Mouse (Mus musculus) duodenum, adult 2 months (tissue): Measurements from ENCODE around the gene Ubl4b. TPM values are rescaled to one million over a fixed set of nuclear protein-coding genes. Genes with fewer than 3 reads are reported as not detected.

ENCODE experiments used
- polyA plus RNA-seq: library from polyadenylated mRNA; depleted of rRNA; stranded (reverse); fragments of >200 nt; gene quantifications from 2 replicates; pipeline ENCODE4 v1.2.3, GENCODE M21; 2012; ENCODE audit warnings: low replicate concordance; rRNA removed

Ubl4b gene
- polyA plus RNA-seq, result not detected in 2 replicates

GRCm38 (mm10) chr3:107554842-107555241 lies at the start of gene Ubl4b:
Gene Ubl4b (minus strand): TSS chr3:107555073.

GRCm38 (mm10) chr3:107594662-107595263 lies 39.9 kb upstream of the Ubl4b start, which contains the start of gene Alx3:
Gene Alx3 (plus strand): TSS chr3:107595031.

GRCm38 (mm10) chr3:107517631-107518108 lies 37.2 kb downstream of the Ubl4b start, which contains the start of gene Slc6a17:
Gene Slc6a17 (minus strand): TSS chr3:107518018.

Other genes starting within 250 kb of the Ubl4b start
- gene Rbm15, start 221.4 kb downstream of the Ubl4b start, polyA plus RNA-seq, result 2.4 TPM in 2 replicates
- gene Kcnc4, start 95.5 kb downstream of the Ubl4b start, polyA plus RNA-seq, result 0.12 and 0.30 TPM in 2 replicates
- gene Slc6a17, start 37.1 kb downstream of the Ubl4b start, polyA plus RNA-seq, result 1.6 and 3.3 TPM in 2 replicates
- gene Alx3, start 40.0 kb upstream of the Ubl4b start, polyA plus RNA-seq, result not detected in 2 replicates
- gene Gm10961, start 76.2 kb upstream of the Ubl4b start, polyA plus RNA-seq, result not detected in 2 replicates
- gene Strip1, start 76.6 kb upstream of the Ubl4b start, polyA plus RNA-seq, result 39.6 and 45.9 TPM in 2 replicates
- gene Ahcyl1, start 141.5 kb upstream of the Ubl4b start, polyA plus RNA-seq, result 24.5 and 38.6 TPM in 2 replicates
- 8.5 and 8.9 TPM in 2 replicates for gene Csf1, start 205.4 kb upstream of the Ubl4b start, polyA plus RNA-seq